Mouse (Mus musculus) gonadal fat pad, adult 2 months (tissue): ENCODE measurements around the gene Ccdc74a. TPM values are rescaled to one million over a fixed set of nuclear protein-coding genes. Genes with fewer than 3 reads are reported as not detected.

Source experiments
- DNase-seq: peaks from one replicate; pipeline ENCODE4 v3.0.0-alpha.2; 2012; ENCODE audit warnings: low read depth
- polyA plus RNA-seq: library from polyadenylated mRNA; depleted of rRNA; stranded (reverse); fragments of >200 nt; gene quantifications from 2 replicates; pipeline ENCODE4 v1.2.3, GENCODE M21; 2012; rRNA removed

Gene Ccdc74a
- polyA plus RNA-seq, 1 experiment = 23.9 TPM

- no peak for DNase-seq
Measured at GRCm38 (mm10) chr16:17641301-17641700, 5.0 kb upstream of the Ccdc74a start.

- no peak for DNase-seq
Measured at GRCm38 (mm10) chr16:17642311-17642710, 4.0 kb upstream of the Ccdc74a start.

GRCm38 (mm10) chr16:17643437-17643990, 2.8 kb upstream of the Ccdc74a start:
- DNase-seq = no peak

GRCm38 (mm10) chr16:17647156-17647555, 886 bp downstream of the Ccdc74a start:
- no peak for DNase-seq

GRCm38 (mm10) chr16:17647566-17648340, 1.5 kb downstream of the Ccdc74a start:
- no peak for DNase-seq

- no peak for DNase-seq
Measured at GRCm38 (mm10) chr16:17649925-17650605, 3.8 kb downstream of the Ccdc74a start.

- DNase-seq = no peak
Measured at GRCm38 (mm10) chr16:17650711-17651110, 4.4 kb downstream of the Ccdc74a start.

- DNase-seq = no peak
Measured at GRCm38 (mm10) chr16:17652607-17653006, 6.3 kb downstream of the Ccdc74a start.

- DNase-seq = no peak
Measured at GRCm38 (mm10) chr16:17653601-17654000, 7.3 kb downstream of the Ccdc74a start.

GRCm38 (mm10) chr16:17654188-17654795, 8.0 kb downstream of the Ccdc74a start:
- DNase-seq = no peak

GRCm38 (mm10) chr16:17656212-17656871, 10.1 kb downstream of the Ccdc74a start:
- no peak for DNase-seq

GRCm38 (mm10) chr16:17665568-17665967, 19.3 kb downstream of the Ccdc74a start:
- no peak for DNase-seq

- no peak for DNase-seq
Measured at GRCm38 (mm10) chr16:17669886-17670285, 23.6 kb downstream of the Ccdc74a start.

- DNase-seq = no peak
Measured at GRCm38 (mm10) chr16:17694860-17695259, 48.6 kb downstream of the Ccdc74a start.

Other genes starting within 250 kb of the Ccdc74a start
- gene Snap29, start 240.5 kb upstream of the Ccdc74a start, polyA plus RNA-seq = 7.1 and 9.6 TPM in 2 replicates
- gene Pi4ka, start 240.2 kb upstream of the Ccdc74a start, polyA plus RNA-seq = 69.0 and 77.6 TPM in 2 replicates
- gene Crkl, start 194.5 kb upstream of the Ccdc74a start, polyA plus RNA-seq = 28.0 and 28.5 TPM in 2 replicates
- 1.9 and 3.3 TPM in 2 replicates for gene Aifm3, start 156.9 kb upstream of the Ccdc74a start, polyA plus RNA-seq
- 141 and 201 TPM in 2 replicates for gene Lztr1, start 137.8 kb upstream of the Ccdc74a start, polyA plus RNA-seq
- gene Thap7, start 115.3 kb upstream of the Ccdc74a start, polyA plus RNA-seq = 79.7 and 91.9 TPM in 2 replicates
- gene Lrrc74b, start 85.2 kb upstream of the Ccdc74a start, polyA plus RNA-seq = 8.6 and 12.0 TPM in 2 replicates
- gene P2rx6, start 84.6 kb upstream of the Ccdc74a start, polyA plus RNA-seq = 6.8 and 9.0 TPM in 2 replicates
- 214 and 332 TPM in 2 replicates for gene Slc7a4, start 63.3 kb upstream of the Ccdc74a start, polyA plus RNA-seq
- 52.4 and 69.2 TPM in 2 replicates for gene Smpd4, start 27.1 kb upstream of the Ccdc74a start, polyA plus RNA-seq
- gene Med15, start 86.4 kb downstream of the Ccdc74a start, polyA plus RNA-seq = 79.6 and 82.6 TPM in 2 replicates
- gene Klhl22, start 113.1 kb downstream of the Ccdc74a start, polyA plus RNA-seq = 44.3 and 56.7 TPM in 2 replicates
- 29.3 and 32.9 TPM in 2 replicates for gene Scarf2, start 150.8 kb downstream of the Ccdc74a start, polyA plus RNA-seq
- gene B830017H08Rik, start 186.7 kb downstream of the Ccdc74a start, polyA plus RNA-seq = not detected in 2 replicates
- gene Car15, start 191.9 kb downstream of the Ccdc74a start, polyA plus RNA-seq = 1.1 and 1.2 TPM in 2 replicates
- 0.35 and 0.51 TPM in 2 replicates for gene Gm20518, start 245.2 kb downstream of the Ccdc74a start, polyA plus RNA-seq
- 0.31 and 0.53 TPM in 2 replicates for gene Tssk1, start 247.8 kb downstream of the Ccdc74a start, polyA plus RNA-seq